Mouse (Mus musculus) c-Kit-positive CD71-positive TER-119-negative erythroid progenitor cells, embryonic 14.5 days (primary cell): ENCODE results near the gene Nup43.
"Not testable (repeated sequence)": the region's sequence is repeated elsewhere in the genome, so short reads cannot be mapped to it uniquely, and the experiment has no call there.

Source experiments
- DNase-seq: peaks from one replicate; pipeline ENCODE4 v3.0.0-alpha.2; 2013; ENCODE audit warnings: low read depth

The Nup43 gene

DNA sequence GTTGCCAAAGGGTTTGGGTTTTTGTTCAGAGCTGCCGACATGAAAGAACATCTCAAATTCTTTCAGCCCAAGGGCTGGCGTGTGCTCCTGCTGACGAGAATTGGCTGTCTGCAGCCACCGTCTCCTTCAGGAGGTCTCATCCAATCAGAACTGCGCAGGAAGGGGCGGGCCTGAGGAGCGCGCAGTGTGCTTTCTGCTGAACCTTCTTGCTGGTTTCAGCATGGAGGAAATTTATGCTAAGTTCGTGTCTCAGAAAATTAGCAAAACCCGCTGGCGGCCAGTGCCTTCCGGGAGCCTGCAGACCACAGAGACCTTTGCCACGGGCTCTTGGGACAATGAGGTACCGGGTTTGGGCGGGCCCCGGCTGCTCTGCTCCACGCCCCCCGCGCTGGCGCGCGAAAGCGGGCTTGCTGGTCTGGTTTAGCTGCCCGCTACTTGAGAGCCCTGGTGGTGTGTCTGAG lies at the start of gene Nup43:
Gene Nup43, plus strand, starts transcription at position 162 of the 461 bp plus-strand sequence.
- peak; percentile 88 for DNase-seq

DNA sequence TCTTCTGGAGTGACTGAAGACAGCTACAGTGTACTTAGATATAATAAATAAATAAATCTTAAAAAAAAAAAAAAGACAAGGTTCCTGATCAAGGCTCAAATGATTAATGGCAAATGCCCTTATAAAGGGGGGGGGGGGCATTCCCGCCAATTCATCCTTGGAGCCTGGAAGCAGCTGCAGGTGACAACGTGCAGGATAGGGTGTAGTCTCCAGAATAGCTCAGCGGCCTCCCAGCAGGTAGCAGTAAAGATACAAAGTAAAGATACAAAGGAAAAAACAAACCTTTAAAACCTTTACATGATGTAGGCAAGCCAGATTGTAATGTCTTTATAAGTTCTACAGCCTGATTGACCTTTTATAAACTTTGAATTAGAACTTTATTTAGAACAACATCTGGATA lies 49.7 kb upstream of the Nup43 start:
- not testable (repeated sequence) for DNase-seq

GRCm38 (mm10) chr10:7619821-7620241 lies 47.5 kb upstream of the Nup43 start:
- no peak for DNase-seq

DNA sequence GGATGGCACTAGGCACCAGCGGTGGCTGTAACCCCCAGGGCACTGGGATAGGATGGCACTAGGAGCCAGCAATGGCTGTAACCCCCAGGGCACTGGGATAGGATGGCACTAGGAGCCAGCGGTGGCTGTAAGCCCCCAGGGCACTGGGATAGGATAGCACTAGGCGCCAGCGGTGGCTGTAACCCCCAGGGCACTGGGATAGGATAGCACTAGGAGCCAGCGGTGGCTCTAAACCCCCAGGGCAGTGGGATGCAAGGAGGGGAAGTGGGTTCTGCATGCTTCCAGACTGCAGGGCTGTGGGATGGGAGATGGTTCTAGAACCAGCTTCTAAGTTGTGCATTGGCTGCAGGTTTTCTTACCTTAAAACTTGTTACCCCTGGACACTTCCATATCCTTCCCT lies 46.6 kb upstream of the Nup43 start:
- no peak for DNase-seq

DNA sequence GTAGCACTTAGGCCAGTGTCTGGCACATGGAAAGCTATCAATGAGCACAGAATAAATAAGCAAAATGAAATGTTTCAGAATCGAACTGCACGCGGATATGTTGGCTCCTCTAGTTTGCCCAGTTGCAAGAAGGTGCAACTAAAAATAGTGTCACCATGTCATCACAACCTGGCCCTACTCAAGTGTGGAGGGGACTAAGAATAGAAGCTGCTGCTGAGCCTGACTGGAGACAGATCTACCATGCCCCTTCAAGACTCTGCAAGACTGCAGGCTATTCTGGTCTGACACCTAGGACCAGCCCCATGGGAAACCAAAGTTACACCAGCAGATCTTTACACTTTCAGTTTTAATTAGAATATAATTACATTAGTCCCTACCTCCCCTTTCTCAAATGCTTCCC lies 44.9 kb upstream of the Nup43 start:
- DNase-seq: no peak

GRCm38 (mm10) chr10:7623861-7624518 lies 43.3 kb upstream of the Nup43 start:
- no peak for DNase-seq

- no peak for DNase-seq
These were observed 38.2 kb upstream of the Nup43 start for GRCm38 (mm10) chr10:7629092-7629491.

GRCm38 (mm10) chr10:7630286-7630685 lies 37.0 kb upstream of the Nup43 start:
- DNase-seq: no peak

DNA sequence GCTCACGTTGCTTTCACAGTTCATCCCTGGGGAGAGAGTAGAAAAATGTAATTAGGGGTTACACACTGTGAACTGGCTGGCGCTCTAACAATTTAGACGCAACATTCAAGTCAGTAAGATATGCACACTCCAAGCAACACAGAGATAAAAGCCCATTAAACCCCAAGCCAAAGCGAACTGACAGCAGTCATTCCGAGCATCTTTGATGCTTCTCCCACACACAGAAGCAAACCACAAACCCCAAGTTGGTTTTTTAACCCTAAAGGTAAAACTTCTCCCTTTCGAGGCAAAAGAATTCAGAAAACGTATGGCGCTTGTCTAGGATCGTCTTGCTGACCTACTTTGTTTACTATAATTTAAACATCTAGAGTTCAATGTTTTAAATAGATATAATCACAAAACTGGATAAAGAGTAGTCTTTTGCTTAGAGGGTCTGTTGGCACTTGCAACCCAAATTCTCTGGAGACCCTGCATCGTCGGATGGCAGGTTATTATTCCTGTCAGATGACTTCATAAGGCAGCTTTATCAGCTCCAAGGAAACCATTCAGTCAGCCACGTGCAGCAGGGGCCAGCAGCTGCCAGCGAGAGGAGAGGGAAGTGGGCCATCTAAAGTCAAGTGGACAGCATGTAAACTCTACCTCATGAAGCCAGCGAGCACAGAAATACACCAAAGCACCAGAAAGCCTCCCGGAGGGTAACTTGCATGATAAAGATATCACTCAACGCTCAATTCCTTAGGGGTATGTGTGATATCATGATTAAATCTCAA lies 36.2 kb upstream of the Nup43 start:
- no peak for DNase-seq

GRCm38 (mm10) chr10:7640366-7640765 lies 26.9 kb upstream of the Nup43 start:
- no peak for DNase-seq

DNA sequence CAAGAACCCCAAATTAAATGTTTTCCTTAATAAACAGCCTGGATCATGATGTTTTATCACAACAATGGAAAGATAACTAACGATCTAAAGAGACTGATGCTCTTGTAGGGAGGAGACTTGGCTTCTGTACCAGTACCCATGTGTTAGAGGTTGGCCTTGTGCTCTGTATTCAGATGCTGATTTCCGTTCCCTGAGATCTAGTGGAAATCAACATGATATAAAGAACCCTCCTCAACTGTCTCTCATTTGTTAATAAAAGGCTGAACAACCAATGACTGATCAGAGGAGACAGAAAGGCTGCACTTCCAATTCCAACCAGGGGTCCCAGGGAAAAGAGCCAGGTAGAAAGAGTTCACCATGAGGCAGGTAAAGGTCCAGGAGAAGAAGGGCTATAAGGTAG lies 21.4 kb upstream of the Nup43 start:
- DNase-seq: no peak

DNA sequence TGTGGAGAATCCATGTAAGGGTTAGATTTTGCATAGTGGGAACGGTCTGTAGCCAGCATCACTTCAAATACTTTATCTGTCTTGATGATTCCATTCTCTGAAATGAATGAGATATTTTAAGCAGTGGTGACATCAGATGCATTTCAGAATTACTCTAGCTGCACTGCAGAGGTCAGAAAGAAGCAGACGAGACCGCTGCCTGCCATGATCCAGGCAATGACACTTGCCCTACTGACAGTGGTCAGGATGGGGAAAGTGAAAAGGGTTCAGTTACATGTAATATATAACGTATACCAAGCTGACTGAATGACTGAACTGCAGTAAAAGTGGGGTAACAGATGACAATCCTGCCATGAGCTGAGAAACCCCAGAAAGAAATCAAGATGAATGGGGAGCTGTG lies 18.2 kb upstream of the Nup43 start:
- DNase-seq: no peak

GRCm38 (mm10) chr10:7651057-7651456 lies 16.2 kb upstream of the Nup43 start:
- no peak for DNase-seq

- DNase-seq: peak; percentile 69
These were observed 4.7 kb upstream of the Nup43 start for GRCm38 (mm10) chr10:7662471-7663141.

- peak; percentile 76 for DNase-seq
These were observed 3.9 kb upstream of the Nup43 start for GRCm38 (mm10) chr10:7663159-7664026.

DNA sequence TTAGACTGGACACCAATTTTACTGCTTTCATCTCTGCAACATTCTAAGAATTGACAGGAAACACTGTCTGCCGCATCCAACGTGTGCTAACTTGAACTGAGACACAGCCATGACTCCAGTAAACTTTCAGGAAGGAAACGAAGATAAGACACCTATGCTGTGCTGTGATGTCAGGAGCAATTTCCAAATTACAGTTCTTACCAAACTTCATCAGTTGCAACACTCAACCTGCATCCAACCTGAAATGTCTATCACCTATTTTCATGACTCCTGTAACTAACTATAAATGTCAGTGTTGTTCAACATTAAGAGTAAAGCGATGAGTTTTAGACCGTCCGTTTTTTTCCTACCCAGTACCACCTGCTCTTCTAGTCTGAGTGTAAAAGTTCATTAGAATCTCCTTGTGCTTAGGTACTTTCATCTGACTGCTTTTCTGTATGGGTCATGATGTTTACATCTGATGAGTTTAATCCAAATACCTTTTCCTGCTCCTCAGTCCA lies 3.2 kb upstream of the Nup43 start:
- no peak for DNase-seq

GRCm38 (mm10) chr10:7664889-7665288 lies 2.4 kb upstream of the Nup43 start:
- DNase-seq: no peak

GRCm38 (mm10) chr10:7673673-7674072 lies 6.4 kb downstream of the Nup43 start:
- peak; percentile 48 for DNase-seq

DNA sequence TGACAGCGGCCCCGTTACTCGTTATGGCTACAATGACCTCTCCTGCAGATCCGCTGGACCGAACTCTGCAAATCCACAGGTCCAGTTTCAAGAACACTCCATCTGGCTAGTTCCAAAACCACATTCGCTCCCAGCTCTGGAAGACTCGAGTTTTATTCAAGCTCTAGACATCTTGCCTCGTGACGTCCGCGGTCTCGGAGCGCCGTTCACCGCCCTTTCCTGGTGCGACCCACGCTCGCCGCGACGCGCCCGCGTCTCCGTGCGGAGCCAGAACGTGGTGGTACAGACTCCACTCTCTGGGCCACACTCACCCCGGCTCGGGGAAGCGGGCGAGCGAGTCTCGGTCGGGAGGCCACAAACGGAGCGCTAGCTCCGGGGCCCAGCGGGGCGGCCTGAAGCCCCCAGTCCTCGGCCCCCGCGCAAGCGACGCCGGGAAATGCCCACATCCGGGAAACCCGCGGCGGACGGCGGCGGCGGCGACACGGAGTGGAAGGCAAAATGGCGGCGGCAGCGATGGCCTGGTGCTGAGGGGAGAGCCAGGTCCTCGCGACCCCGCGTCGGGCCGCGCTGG lies 13.5 kb downstream of the Nup43 start, which contains the start of the genes Pcmt1 and Lats1:
Gene Pcmt1, minus strand, starts transcription at position 406 of the 571 bp plus-strand sequence.
Gene Lats1, plus strand, starts transcription at position 484 of the 571 bp plus-strand sequence.
- DNase-seq: peak; percentile 57

DNA sequence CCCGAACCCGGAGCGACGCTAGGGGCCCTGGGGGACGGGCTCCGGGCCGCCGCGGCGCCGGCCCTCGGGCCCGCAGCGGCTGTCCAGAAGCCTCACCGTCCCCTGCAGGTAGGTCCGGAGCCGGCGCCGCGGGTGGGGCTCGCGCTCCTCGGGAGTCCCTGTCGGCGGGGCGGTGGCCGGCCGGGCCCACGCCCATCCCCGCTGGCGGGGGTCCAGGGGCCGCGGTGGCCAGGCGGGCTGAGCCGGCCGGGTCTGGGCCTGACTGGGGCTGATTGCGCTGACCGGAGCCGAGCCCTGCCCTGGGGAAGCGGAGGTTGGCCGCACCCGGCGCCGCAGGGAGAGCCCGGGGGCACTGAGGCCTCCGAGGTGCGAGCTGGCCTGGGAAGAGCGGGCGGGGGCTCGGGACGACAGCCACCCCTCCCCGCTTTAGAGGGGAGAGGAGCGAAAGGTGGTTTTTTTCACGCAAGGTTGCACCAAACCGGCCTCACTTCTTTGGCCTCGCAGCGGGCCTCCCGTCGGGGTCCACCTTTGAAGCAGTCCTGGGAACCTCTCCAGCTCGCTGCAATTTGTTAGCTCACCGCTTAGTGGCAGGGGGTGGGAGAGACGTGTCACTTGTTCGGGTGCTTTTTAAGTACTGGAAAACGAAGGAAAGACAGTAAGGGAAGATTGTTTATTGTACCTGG lies 14.2 kb downstream of the Nup43 start:
- DNase-seq: peak; percentile 55

GRCm38 (mm10) chr10:7682249-7682648 lies 14.9 kb downstream of the Nup43 start:
- DNase-seq: no peak
